Mouse (Mus musculus) heart, embryonic 14.5 days (tissue): ENCODE measurements around the gene Ncoa3. TPM values are rescaled to one million over a fixed set of nuclear protein-coding genes. Genes with fewer than 3 reads are reported as not detected.
A peak's percentile ranks its signal among the peaks of the same experiment; 100 is the strongest.

Source experiments
- ATAC-seq: fragments of 200-750 bp; cut with Nextera tagmentation; 2 replicates; pipeline ENCODE4 v1.8.0; 2017; ENCODE audit warnings: low read depth, moderate TSS enrichment; ENCODE audit not compliant: insufficient number of reproducible peaks, insufficient read depth, low FRiP score
- H3K27ac ChIP-seq, 2 experiments: fragments of 200-500 bp in 1 of 2; fragments of 300-500 bp in 1 of 2; sonication (generic) in 1 of 2; replicated peaks in 1 of 2; 2 replicates each; pipeline ENCODE4 v1.5.1; 2012 to 2014; ENCODE audit warnings: low read depth in 2 of 2, low read length in 2 of 2, control low read depth in 1 of 2, mild to moderate bottlenecking in 1 of 2, mixed read lengths in 1 of 2; ENCODE audit not compliant: control insufficient read depth in 1 of 2, insufficient read depth in 1 of 2
- H3K27me3 ChIP-seq: fragments of 300-500 bp; sonication (generic); 2 replicates; pipeline ENCODE4 v1.6.1; 2014; ENCODE audit warnings: mild to moderate bottlenecking, low read length, control low read depth; ENCODE audit not compliant: control insufficient read depth, insufficient read depth
- H3K36me3 ChIP-seq: fragments of 300-500 bp; sonication (generic); 2 replicates; pipeline ENCODE4 v1.6.1; 2014; ENCODE audit warnings: mild to moderate bottlenecking, control low read depth, low read length, mixed read lengths; ENCODE audit not compliant: control insufficient read depth, insufficient read depth
- H3K4me1 ChIP-seq, 2 experiments: fragments of 200-500 bp in 1 of 2; fragments of 300-500 bp in 1 of 2; sonication (generic) in 1 of 2; 2 replicates each; pipeline ENCODE4 v1.6.1; 2012 to 2014; ENCODE audit warnings: low read length in 2 of 2, control low read depth in 1 of 2, mixed read lengths in 1 of 2; ENCODE audit not compliant: control insufficient read depth in 2 of 2, insufficient read depth in 2 of 2
- H3K4me2 ChIP-seq: fragments of 300-500 bp; sonication (generic); 2 replicates; pipeline ENCODE4 v1.6.1; 2014; ENCODE audit warnings: mild to moderate bottlenecking, low read length
- H3K4me3 ChIP-seq, 2 experiments: fragments of 200-500 bp in 1 of 2; fragments of 300-500 bp in 1 of 2; sonication (generic) in 1 of 2; 2 replicates each; pipeline ENCODE4 v1.5.1; 2012 to 2014; ENCODE audit warnings: low read length in 2 of 2, mild to moderate bottlenecking in 2 of 2, control low read depth in 1 of 2, low read depth in 1 of 2, moderate library complexity in 1 of 2; ENCODE audit not compliant: control insufficient read depth in 1 of 2, insufficient read depth in 1 of 2
- H3K9ac ChIP-seq: fragments of 300-500 bp; sonication (generic); 2 replicates; pipeline ENCODE4 v1.6.1; 2014; ENCODE audit warnings: mild to moderate bottlenecking, low read length
- H3K9me3 ChIP-seq: fragments of 300-500 bp; sonication (generic); 2 replicates; pipeline ENCODE4 v1.6.1; 2016; ENCODE audit warnings: low read length, control low read depth; ENCODE audit not compliant: control insufficient read depth
- WGBS: fragments of 180-500 bp; shearing (Covaris S2); extraction: QIAGEN DNeasy Blood & Tissue Kit; methylation state at CpG from one replicate; pipeline ENCODE4 v1.1.7; 2014; 5-methylcytosine and 5-hydroxymethylcytosine counted together
- polyA plus RNA-seq: library from polyadenylated mRNA; unstranded; fragments of >200 nt; fragmentation: Nextera tagmentation; extraction: Ambion mirVana; gene quantifications from 2 replicates; pipeline ENCODE4 v1.2.1, GENCODE M21; 2014

Gene Ncoa3
- polyA plus RNA-seq, 1 experiment from 2014 or later: 12.5 TPM

DNA sequence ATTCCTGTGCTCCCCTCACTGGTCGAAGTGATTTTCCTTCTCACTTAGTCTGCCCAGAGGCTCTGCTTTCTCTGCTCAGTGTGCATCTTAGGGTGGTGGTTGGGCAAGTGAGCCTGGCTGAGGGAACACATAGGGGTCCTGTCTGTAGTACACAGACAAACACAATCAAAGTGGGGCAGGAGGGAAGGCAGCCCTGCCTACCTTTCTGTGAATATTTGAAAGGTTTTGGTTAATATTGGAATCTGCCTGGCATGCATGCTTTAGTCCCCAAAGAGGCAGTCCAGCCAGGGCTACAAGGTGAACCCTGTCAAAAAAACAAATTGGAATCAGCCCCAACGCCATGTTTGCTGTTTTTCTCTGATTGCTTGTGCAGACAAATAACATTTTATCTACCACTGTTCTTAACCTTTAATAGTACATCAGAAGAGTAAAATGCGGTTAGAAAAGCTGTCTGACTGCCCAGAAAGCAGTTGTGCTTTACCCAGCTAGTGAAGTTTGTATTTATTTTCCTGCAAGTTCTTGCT, 42.6 kb downstream of the Ncoa3 start:
- peak overlapping the region; percentile 43 for H3K4me2 ChIP-seq
- WGBS: 53% methylated on average over 3 of the region's 3 CpGs

DNA sequence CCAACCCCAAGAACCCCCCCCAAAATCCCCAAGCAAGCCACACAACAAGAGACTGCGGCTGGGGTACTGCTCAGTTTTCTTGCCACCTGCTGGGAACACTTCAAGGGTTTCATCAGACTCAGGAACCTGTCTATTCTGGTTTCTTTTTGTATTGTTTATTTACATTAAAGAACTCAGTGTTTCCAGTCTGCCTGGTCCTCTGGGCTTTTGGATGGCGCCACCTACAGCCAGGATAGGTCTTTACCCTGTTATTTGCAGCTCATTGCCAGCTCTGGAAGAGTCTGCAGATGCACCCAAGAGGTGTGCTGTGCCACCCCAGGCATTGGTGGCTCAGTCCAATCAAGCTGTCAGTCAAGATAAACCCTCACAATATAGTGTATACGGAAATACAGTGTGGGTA, 43.3 kb downstream of the Ncoa3 start:
- Histone ChIP-seq H3K9me3 (no peaks in the 10 kb centered on the region), H3K9ac (peak overlapping the region; percentile 49; the same call in 1 of the 2 replicates), H3K4me3 (no peak overlapping the region), H3K27ac (peak overlapping the region in 1 of 2 experiments; percentile 68; a peak in 2 of 4 replicates), H3K36me3 (peaks cover 6% of the 10 kb centered on the region; the same call in 1 of the 2 replicates), H3K4me2 (peak overlapping the region; percentile 43), H3K4me1 (peaks cover 8 to 26% of the 10 kb centered on the region in 2 experiments), H3K27me3 (no peaks in the 10 kb centered on the region)
- no peak for ATAC-seq
- 42% methylated on average over 3 of the region's 3 CpGs for WGBS

More for the DNA sequence above, 42.6 kb downstream of the Ncoa3 start:
- Histone ChIP-seq H3K27ac (peak overlapping the region; percentile 54 to 68), H3K4me1 (peaks cover 11 to 33% of the 10 kb centered on the region in 2 experiments), H3K9ac (peak overlapping the region; percentile 49), H3K36me3 (peaks cover 6% of the 10 kb centered on the region; the same call in 1 of the 2 replicates), H3K4me3 (no peak overlapping the region), H3K27me3 (no peaks in the 10 kb centered on the region), H3K9me3 (no peaks in the 10 kb centered on the region)
- ATAC-seq: no peak

DNA sequence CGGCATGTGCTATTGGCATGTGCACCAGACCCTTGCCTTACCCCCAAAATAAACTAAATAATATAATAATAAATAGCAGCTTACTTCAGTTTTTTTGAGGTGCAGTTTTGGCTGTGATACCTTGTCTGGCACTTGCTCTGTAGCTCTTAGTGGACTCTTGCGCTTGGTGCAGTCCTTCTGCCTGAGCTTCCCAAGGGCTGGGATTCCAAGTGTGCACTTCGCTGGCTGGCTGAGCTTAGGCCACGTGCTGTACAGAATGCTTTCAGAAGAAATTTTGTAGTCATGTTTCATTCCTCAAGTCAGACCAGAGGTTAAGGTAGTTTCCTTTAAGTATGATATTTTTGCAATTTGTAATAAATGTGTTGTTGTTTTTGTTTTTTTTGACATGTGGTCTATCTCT, 47.2 kb downstream of the Ncoa3 start:
- H3K27ac ChIP-seq: no peak overlapping the region
- no peak overlapping the region for H3K4me3 ChIP-seq
- WGBS: 79% methylated on average over 4 of the region's 4 CpGs

DNA sequence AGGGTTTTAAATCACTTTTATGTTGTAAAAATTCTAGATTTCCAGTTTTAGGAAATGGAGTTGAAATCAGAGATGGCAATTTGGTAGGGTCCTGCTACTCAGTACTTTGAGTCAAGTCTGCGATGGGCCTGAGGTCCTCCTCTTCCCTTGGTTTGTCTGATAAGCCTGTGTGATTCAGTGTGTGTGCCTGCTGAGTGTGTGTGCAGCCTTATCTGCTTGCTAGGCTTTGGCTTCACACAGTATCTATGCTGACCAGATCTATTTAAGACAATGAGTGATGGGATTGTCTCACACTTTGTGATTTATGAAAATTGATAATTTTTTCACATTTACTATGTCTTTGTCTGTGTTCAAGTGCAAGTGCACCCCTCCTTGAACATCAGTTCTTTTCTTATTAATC, 50.1 kb downstream of the Ncoa3 start:
- Histone ChIP-seq H3K4me1 (peaks cover 4 to 31% of the 10 kb centered on the region in 2 experiments), H3K9me3 (no peaks in the 10 kb centered on the region), H3K4me3 (no peak overlapping the region), H3K27me3 (no peaks in the 10 kb centered on the region), H3K4me2 (no peak overlapping the region), H3K36me3 (peaks cover 4% of the 10 kb centered on the region), H3K9ac (no peak overlapping the region), H3K27ac (no peak overlapping the region)
- 19% methylated on average over 1 of the region's 1 CpGs for WGBS
- no peak for ATAC-seq

More for the DNA sequence above, 47.2 kb downstream of the Ncoa3 start:
- Histone ChIP-seq H3K36me3 (peaks cover 6% of the 10 kb centered on the region; the same call in 1 of the 2 replicates), H3K4me1 (peaks cover 6 to 28% of the 10 kb centered on the region in 2 experiments), H3K27me3 (no peaks in the 10 kb centered on the region), H3K9ac (no peak overlapping the region), H3K9me3 (no peaks in the 10 kb centered on the region), H3K4me2 (no peak overlapping the region)
- no peak for ATAC-seq

DNA sequence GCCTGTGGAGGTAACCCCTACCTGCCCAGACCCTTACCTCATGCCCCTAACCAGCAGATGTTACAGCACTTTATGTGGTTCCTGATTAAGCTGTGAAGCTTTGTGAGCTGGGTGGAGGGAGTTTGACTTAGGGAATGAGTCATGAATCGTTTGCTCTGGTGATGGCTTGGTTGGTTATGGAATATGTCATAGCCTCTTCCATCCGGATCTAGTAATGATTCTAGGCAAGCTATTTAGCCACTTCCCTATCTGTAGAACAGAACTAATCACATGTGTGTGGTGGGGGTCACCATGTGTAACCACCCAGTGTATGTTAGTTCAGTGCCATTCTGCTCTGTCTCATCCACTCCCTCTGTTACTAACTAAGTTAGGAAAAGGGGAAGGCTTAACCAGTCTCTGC, 52.6 kb downstream of the Ncoa3 start:
- ATAC-seq: no peak

DNA sequence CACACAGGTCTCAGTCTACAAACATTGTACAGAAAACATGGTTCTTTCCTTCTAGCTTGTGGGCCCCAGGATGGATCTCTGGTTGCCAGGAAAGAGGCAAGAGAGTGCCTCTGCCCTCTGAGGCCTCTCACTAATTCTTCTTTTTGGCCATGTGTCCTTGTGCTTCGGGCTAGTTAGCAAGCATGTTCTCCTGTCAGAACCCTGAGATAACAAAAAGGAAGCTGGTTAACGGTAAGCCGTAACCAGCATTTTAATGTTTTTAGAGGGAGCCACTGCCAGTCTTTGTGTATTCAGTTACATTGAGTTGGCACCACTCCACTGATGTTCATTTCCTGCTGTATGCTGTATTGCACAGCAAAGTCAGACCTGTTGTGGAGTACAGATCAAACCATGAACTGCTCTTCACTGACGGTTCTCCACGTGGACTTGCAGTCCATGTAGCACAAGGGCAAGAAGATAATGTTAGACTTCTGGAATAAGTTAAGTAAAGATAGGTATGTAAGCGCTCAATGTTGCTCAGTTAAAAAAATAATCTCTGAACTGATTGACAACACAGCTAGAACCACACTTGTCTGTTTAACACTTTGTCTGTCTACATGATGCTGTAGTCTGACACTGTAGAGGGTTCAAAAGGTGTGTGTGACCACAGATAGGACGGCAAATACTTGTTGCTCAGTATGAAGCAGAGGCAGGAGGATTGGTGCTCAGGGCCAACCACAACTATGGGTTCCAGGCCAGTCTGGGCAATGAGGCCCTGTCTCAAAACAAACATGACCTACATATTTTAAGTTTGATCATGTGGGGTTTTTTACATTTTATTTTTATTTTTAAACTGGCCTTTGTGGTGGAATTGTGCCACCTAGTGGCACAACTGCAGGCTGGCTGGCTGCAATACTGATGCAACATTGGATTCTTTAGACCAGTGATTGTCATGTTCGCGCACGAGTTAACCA, 53.4 kb downstream of the Ncoa3 start:
- H3K36me3 ChIP-seq: peaks cover 36% of the 10 kb centered on the region
- ATAC-seq: no peak
- no peak overlapping the region for H3K4me3 ChIP-seq
- H3K9ac ChIP-seq: peak overlapping the region; percentile 42; the same call in 1 of the 2 replicates
- no peak overlapping the region for H3K4me2 ChIP-seq
- peaks cover 7 to 48% of the 10 kb centered on the region in 2 experiments for H3K4me1 ChIP-seq
- H3K9me3 ChIP-seq: no peaks in the 10 kb centered on the region
- WGBS: 48% methylated on average over 10 of the region's 10 CpGs
- no peaks in the 10 kb centered on the region for H3K27me3 ChIP-seq
- peak overlapping the region; percentile 9 to 65; a peak in 3 of 4 replicates for H3K27ac ChIP-seq

More for the DNA sequence above, 52.6 kb downstream of the Ncoa3 start:
- peaks cover 28% of the 10 kb centered on the region for H3K36me3 ChIP-seq
- 0 out of 4 replicates have a peak overlapping the region, but pooled peaks of 1 of the 2 experiments have one; percentile 20 for H3K27ac ChIP-seq
- no peaks in the 10 kb centered on the region for H3K27me3 ChIP-seq
- H3K4me1 ChIP-seq: peaks cover 7 to 48% of the 10 kb centered on the region in 2 experiments
- H3K4me3 ChIP-seq: no peak overlapping the region
- H3K4me2 ChIP-seq: no peak overlapping the region
- no peaks in the 10 kb centered on the region for H3K9me3 ChIP-seq
- WGBS: 36% methylated on average over 2 of the region's 2 CpGs
- peak overlapping the region; percentile 31; the same call in 1 of the 2 replicates for H3K9ac ChIP-seq

DNA sequence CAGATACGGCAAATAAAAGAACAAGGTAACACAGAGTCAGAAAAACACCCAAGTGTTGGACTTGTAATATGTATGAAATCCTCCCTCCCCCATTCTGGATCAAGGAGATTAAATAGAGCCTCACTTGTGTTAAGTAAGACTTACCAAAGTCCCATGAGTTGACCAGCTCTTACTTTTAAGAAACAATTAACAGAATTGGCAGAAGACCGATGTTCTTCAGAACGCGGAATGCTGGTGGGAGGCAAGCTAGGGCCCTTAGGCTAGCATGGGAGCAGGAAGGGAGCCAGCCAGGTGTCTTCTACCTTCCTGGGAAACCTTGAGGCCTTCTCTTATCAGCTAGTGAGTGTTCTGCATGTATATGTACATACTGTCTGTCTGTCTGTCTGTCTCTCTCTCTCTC, 55.5 kb downstream of the Ncoa3 start:
- WGBS: 90% methylated on average over 4 of the region's 4 CpGs

More for the DNA sequence above, 55.5 kb downstream of the Ncoa3 start:
- Histone ChIP-seq H3K4me2 (no peak overlapping the region), H3K27ac (no peak overlapping the region; a peak in 1 of 4 replicates), H3K9me3 (no peaks in the 10 kb centered on the region), H3K4me3 (no peak overlapping the region), H3K9ac (no peak overlapping the region), H3K4me1 (peaks cover 4 to 34% of the 10 kb centered on the region in 2 experiments), H3K36me3 (peaks cover 57% of the 10 kb centered on the region), H3K27me3 (no peaks in the 10 kb centered on the region)
- no peak for ATAC-seq
